Mouse (Mus musculus) CH12.LX (cell line): Measurements from ENCODE around the gene Mrtfa. TPM values are rescaled to one million over a fixed set of nuclear protein-coding genes. Genes with fewer than 3 reads are reported as not detected.

Experiments used
- DNase-seq: peaks from one replicate; pipeline ENCODE4 v3.0.0-alpha.2; 2013; ENCODE audit errors: extremely low read depth
- H3K27ac ChIP-seq: 2 replicates; pipeline ENCODE4 v1.5.1; 2012; ENCODE audit warnings: low read depth, mild to moderate bottlenecking, control low read depth, moderate library complexity; ENCODE audit not compliant: insufficient read depth
- H3K27me3 ChIP-seq: replicated peaks from 2 replicates; pipeline ENCODE3; 2012; ENCODE audit warnings: inconsistent platforms
- H3K36me3 ChIP-seq, 2 experiments: replicated peaks in 1 of 2; 2 replicates each; pipeline versions ENCODE3 to v1.6.1; 2012; ENCODE audit warnings: inconsistent platforms in 1 of 2, low read length in 1 of 2, mild to moderate bottlenecking in 1 of 2, mixed read lengths in 1 of 2, moderate library complexity in 1 of 2; ENCODE audit not compliant: control insufficient read depth in 1 of 2, insufficient read depth in 1 of 2
- H3K4me1 ChIP-seq, 2 experiments: 2 replicates each; pipeline ENCODE4 v1.6.1; 2012; ENCODE audit warnings: inconsistent platforms in 1 of 2, moderate library complexity in 1 of 2; ENCODE audit not compliant: insufficient read depth in 2 of 2, control insufficient read depth in 1 of 2
- H3K4me2 ChIP-seq: 2 replicates; pipeline ENCODE4 v1.6.1; 2012; ENCODE audit warnings: low read depth, mild to moderate bottlenecking, control low read depth; ENCODE audit not compliant: poor library complexity, insufficient read depth, severe bottlenecking
- H3K4me3 ChIP-seq, 3 experiments: fragments of 150-350 bp in 1 of 3; sonication (generic) in 1 of 3; replicated peaks in 1 of 3; 2 replicates each; pipeline versions ENCODE3 to v1.5.1; 2011 to 2012; ENCODE audit warnings: low read depth in 2 of 3, low read length in 2 of 3, mild to moderate bottlenecking in 2 of 3, moderate library complexity in 2 of 3, control low read depth in 1 of 3, improper control_type of control experiment in 1 of 3, inconsistent platforms in 1 of 3, mixed read lengths in 1 of 3; ENCODE audit not compliant: poor library complexity in 1 of 3
- H3K79me2 ChIP-seq: replicated peaks from 2 replicates; pipeline ENCODE4 v1.6.1; 2012; ENCODE audit warnings: mild to moderate bottlenecking, moderate library complexity; ENCODE audit not compliant: control insufficient read depth, poor library complexity, insufficient read depth, severe bottlenecking; ENCODE audit errors: extremely low read depth
- H3K9ac ChIP-seq: 2 replicates; pipeline ENCODE4 v1.6.1; 2012; ENCODE audit warnings: low read depth, mild to moderate bottlenecking, control low read depth, moderate library complexity; ENCODE audit not compliant: insufficient read depth
- H3K9me3 ChIP-seq: replicated peaks from 2 replicates; pipeline ENCODE3; 2012; ENCODE audit warnings: low read length, inconsistent platforms, mixed read lengths
- BHLHE40 ChIP-seq: IDR thresholded peaks from 2 replicates; pipeline ENCODE4 v1.6.1; 2011; ENCODE audit warnings: mild to moderate bottlenecking, low read depth, low read length, improper control_type of control experiment
- CHD2 ChIP-seq: IDR thresholded peaks from 2 replicates; pipeline ENCODE4 v1.6.1; 2011; ENCODE audit warnings: low read length, improper control_type of control experiment
- CTCF ChIP-seq, 2 experiments: IDR thresholded peaks in 1 of 2; conservative IDR thresholded peaks in 1 of 2; 2 replicates each; pipeline ENCODE4 v1.5.1; 2011 to 2012; ENCODE audit warnings: low read depth in 2 of 2, low read length in 2 of 2, improper control_type of control experiment in 1 of 2, inconsistent platforms in 1 of 2, mild to moderate bottlenecking in 1 of 2, moderate library complexity in 1 of 2
- E2F4 ChIP-seq: IDR thresholded peaks from 2 replicates; pipeline ENCODE4 v1.6.1; 2011; ENCODE audit warnings: low read depth, low read length, improper control_type of control experiment; ENCODE audit not compliant: insufficient replicate concordance
- EP300 ChIP-seq: IDR thresholded peaks from 2 replicates; pipeline ENCODE4 v1.6.1; 2011; ENCODE audit warnings: low read length, improper control_type of control experiment
- GABPA ChIP-seq: IDR thresholded peaks from 2 replicates; pipeline ENCODE4 v1.6.1; 2012; ENCODE audit warnings: low read depth, low read length, improper control_type of control experiment, inconsistent platforms; ENCODE audit not compliant: insufficient replicate concordance
- HCFC1 ChIP-seq: IDR thresholded peaks from 2 replicates; pipeline ENCODE4 v1.6.1; 2012; ENCODE audit warnings: low read depth, mild to moderate bottlenecking, inconsistent platforms, low read length, improper control_type of control experiment
- IRF4 ChIP-seq: IDR thresholded peaks from 2 replicates; pipeline ENCODE4 v1.6.1; 2014; ENCODE audit warnings: low read depth, mild to moderate bottlenecking, inconsistent platforms, low read length, improper control_type of control experiment
- JUND ChIP-seq: conservative IDR thresholded peaks from 2 replicates; pipeline ENCODE4 v1.6.1; 2011; ENCODE audit warnings: low read depth, low read length, improper control_type of control experiment
- KAT2A ChIP-seq: IDR thresholded peaks from 2 replicates; pipeline ENCODE4 v1.6.1; 2012; ENCODE audit warnings: low read length, improper control_type of control experiment, inconsistent platforms; ENCODE audit not compliant: insufficient replicate concordance
- MAFK ChIP-seq: IDR thresholded peaks from 2 replicates; pipeline ENCODE4 v1.6.1; 2011; ENCODE audit warnings: low read length, improper control_type of control experiment; ENCODE audit not compliant: insufficient replicate concordance
- MAZ ChIP-seq: IDR thresholded peaks from 2 replicates; pipeline ENCODE4 v1.6.1; 2012; ENCODE audit warnings: low read depth, mild to moderate bottlenecking, inconsistent platforms, low read length, improper control_type of control experiment, moderate library complexity
- MXI1 ChIP-seq: IDR thresholded peaks from 2 replicates; pipeline ENCODE4 v1.6.1; 2011; ENCODE audit warnings: mild to moderate bottlenecking, low read depth, low read length, improper control_type of control experiment
- MYC ChIP-seq: IDR thresholded peaks from 2 replicates; pipeline ENCODE4 v1.6.1; 2011; ENCODE audit warnings: low read depth, mild to moderate bottlenecking, improper control_type of control experiment, low read length
- NRF1 ChIP-seq: IDR thresholded peaks from 2 replicates; pipeline ENCODE4 v1.6.1; 2014; ENCODE audit warnings: low read depth, mild to moderate bottlenecking, inconsistent platforms, low read length, improper control_type of control experiment, moderate library complexity
- PAX5 ChIP-seq: IDR thresholded peaks from 2 replicates; pipeline ENCODE4 v1.6.1; 2012; ENCODE audit warnings: low read length, inconsistent platforms, mixed read lengths
- POLR2A ChIP-seq: IDR thresholded peaks from 2 replicates; pipeline ENCODE4 v1.6.1; 2011; ENCODE audit warnings: low read depth, mild to moderate bottlenecking, improper control_type of control experiment, low read length
- POLR2AphosphoS2 ChIP-seq: IDR thresholded peaks from 2 replicates; pipeline ENCODE4 v1.6.1; 2011; ENCODE audit warnings: low read depth, low read length, improper control_type of control experiment
- RAD21 ChIP-seq: IDR thresholded peaks from 2 replicates; pipeline ENCODE4 v1.6.1; 2011; ENCODE audit warnings: low read depth, mild to moderate bottlenecking, low read length, improper control_type of control experiment, moderate library complexity
- SMC3 ChIP-seq: IDR thresholded peaks from 2 replicates; pipeline ENCODE4 v1.6.1; 2011; ENCODE audit warnings: low read depth, low read length, improper control_type of control experiment
- ZC3H11A ChIP-seq: IDR thresholded peaks from 2 replicates; pipeline ENCODE4 v1.6.1; 2012; ENCODE audit warnings: low read depth, mild to moderate bottlenecking, inconsistent platforms, low read length, improper control_type of control experiment
- dilution Hi-C: fragments of 300-500 bp; cut with MboI; formaldehyde crosslinking; loops from 2 replicates; pipeline ENCODE4 v1.14.3; 2020; ENCODE audit warnings: low sequenced_read_pairs; ENCODE audit not compliant: extremely low pct_unique_long_range_greater_than_20kb, extremely low pct_ligation_motif_present
- in situ Hi-C: fragments of 300-500 bp; cut with MboI; formaldehyde crosslinking; loops from 3 replicates; pipeline ENCODE4 v1.14.3; 2019; ENCODE audit warnings: low sequenced_read_pairs, low pct_ligation_motif_present, low pct_unique_long_range_greater_than_20kb, mixed read lengths
- polyA plus RNA-seq: library from polyadenylated mRNA; unstranded; fragments of >175 nt; gene quantifications from 2 replicates; pipeline ENCODE4 v1.2.1, GENCODE M21; 2012; ENCODE audit warnings: low read depth; ENCODE audit not compliant: insufficient read length
- total RNA-seq, 2 experiments: library from RNA; depleted of rRNA; stranded (reverse); fragments of 300-350 nt in 1 of 2; fragments of >200 nt in 1 of 2; gene quantifications; 2 replicates each; pipeline ENCODE4 v1.2.3; 2012 to 2014

The Mrtfa gene
- total and polyA plus RNA-seq, 3 experiments, result 4.6 to 23.2 (median 8.2) TPM

GRCm38 (mm10) chr15:81086644-81087480, 103.7 kb downstream of the Mrtfa start:
- Histone ChIP-seq H3K27me3 (no peaks in the 10 kb centered on the region), H3K9me3 (no peaks in the 10 kb centered on the region), H3K79me2 (no peaks in the 10 kb centered on the region), H3K9ac (no peak overlapping the region), H3K27ac (no peak overlapping the region), H3K36me3 (peaks cover 0 to 37% of the 10 kb centered on the region in 2 experiments), H3K4me1 (peaks cover 0 to 36% of the 10 kb centered on the region in 2 experiments; a peak in 2 of 4 replicates), H3K4me3 (no peak overlapping the region), H3K4me2 (no peak overlapping the region)
- DNase-seq, result no peak
- TF ChIP-seq SMC3, result no peak
- TF ChIP-seq PAX5, result no peak
- TF ChIP-seq IRF4, result no peak
- no peak for TF ChIP-seq MAFK
- dilution Hi-C loops (no loop called here), in situ Hi-C loops (no loop called here)

GRCm38 (mm10) chr15:81083826-81084225, 106.7 kb downstream of the Mrtfa start:
- Histone ChIP-seq H3K9me3 (no peaks in the 10 kb centered on the region), H3K27me3 (no peaks in the 10 kb centered on the region), H3K9ac (no peak overlapping the region), H3K4me2 (no peak overlapping the region), H3K79me2 (no peaks in the 10 kb centered on the region; the same call in 1 of the 2 replicates), H3K27ac (no peak overlapping the region), H3K36me3 (peaks cover 0 to 28% of the 10 kb centered on the region in 2 experiments), H3K4me3 (no peak overlapping the region), H3K4me1 (peaks cover 2 to 41% of the 10 kb centered on the region in 2 experiments; a peak in 3 of 4 replicates)
- no peak for DNase-seq
- no peak for TF ChIP-seq PAX5
- no peak for TF ChIP-seq CTCF (conservative IDR thresholded peaks at IDR 0.05 in 1 of 2, IDR thresholded peaks at IDR 0.05 in 1 of 2; ENCODE audit: low read depth in 2 of 2, low read length in 2 of 2)
- TF ChIP-seq MXI1, result no peak
- no peak for TF ChIP-seq POLR2AphosphoS2
- no peak for TF ChIP-seq BHLHE40
- TF ChIP-seq IRF4, result no peak
- TF ChIP-seq ZC3H11A, result no peak
- no peak for TF ChIP-seq E2F4
- TF ChIP-seq JUND, result no peak
- TF ChIP-seq KAT2A, result no peak
- no peak for TF ChIP-seq CHD2
- TF ChIP-seq HCFC1, result no peak
- no peak for TF ChIP-seq MAZ
- no peak for TF ChIP-seq NRF1
- TF ChIP-seq POLR2A, result no peak
- no peak for TF ChIP-seq GABPA
- no peak for TF ChIP-seq RAD21
- TF ChIP-seq EP300, result no peak
- no peak for TF ChIP-seq MYC
- dilution Hi-C loops, result no loop called here
- in situ Hi-C loops, result no loop called here
